Mouse (Mus musculus) lung, adult 2 months (tissue): ENCODE measurements around the gene Tekt3.

Experiments used
- CTCF ChIP-seq: fragments of 200-500 bp; IDR thresholded peaks from 2 replicates; pipeline ENCODE4 v1.5.1; 2011; ENCODE audit warnings: mild to moderate bottlenecking, low read length, control low read depth; ENCODE audit not compliant: insufficient read depth
- POLR2A ChIP-seq: fragments of 200-500 bp; IDR thresholded peaks from 2 replicates; pipeline ENCODE4 v1.6.1; 2011; ENCODE audit warnings: low read depth, mild to moderate bottlenecking, control low read depth, low read length, borderline replicate concordance; ENCODE audit errors: extremely low read depth

DNA sequence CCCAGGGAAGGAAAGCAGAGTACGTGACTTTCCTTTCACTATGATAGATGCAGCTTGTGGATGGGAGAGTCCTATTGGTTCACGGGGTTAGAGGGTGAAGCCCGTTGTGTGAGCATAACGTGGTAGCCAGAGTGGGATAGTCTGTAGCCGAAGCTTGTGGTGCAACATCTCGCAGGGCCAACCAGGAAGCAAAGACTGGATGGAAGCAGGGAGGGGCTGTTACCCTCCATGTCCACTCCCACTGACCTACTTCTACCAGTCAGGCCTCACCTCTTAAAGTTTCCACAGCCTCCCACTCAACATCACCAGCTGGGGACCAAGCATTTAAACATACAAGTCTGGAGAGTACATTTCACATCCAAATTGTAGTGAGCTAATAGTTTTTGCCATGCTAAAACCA, 31.7 kb upstream of the Tekt3 start:
- no peak for TF ChIP-seq CTCF
- no peak for TF ChIP-seq POLR2A
